ENCODE assay signal across 31 mouse cellular contexts in genomic region chr5:31046416-31046815, GRCm38 (mm10). TPM values are rescaled to one million over a fixed set of nuclear protein-coding genes. Genes with fewer than 3 reads are reported as not detected.
DNase-seq lines count a peak whose midpoint lies in the region; ATAC-seq and TF ChIP-seq lines count a peak whose summit lies in the region.
"Had no signal": no experiment of that assay in that cellular context is flagged by ENCODE, and none has a peak within 500 bp of the region (broad histone marks: within the 10 kb centered on the region; RNA-seq: fewer than 3 reads in every experiment).

No protein-coding gene starts in this region.

- in situ Hi-C loops in CH12.LX (cut with MboI; ENCODE audit: low pct_ligation_motif_present, low pct_unique_long_range_greater_than_20kb, low sequenced_read_pairs): no loop called here

- dilution Hi-C loops in CH12.LX (cut with MboI; ENCODE audit: extremely low pct_ligation_motif_present, extremely low pct_unique_long_range_greater_than_20kb, low sequenced_read_pairs): no loop called here

- H3K36me3 ChIP-seq in intestine, embryonic 16.5 days (ENCODE audit: control insufficient read depth, insufficient read depth, low read length): no peaks in the 10 kb centered on the region; the same call in 1 of the 2 replicates
- H3K36me3 ChIP-seq in intestine, embryonic 15.5 days: peaks cover 4% of the 10 kb centered on the region
- peaks cover 22 to 40% of the 10 kb centered on the region in 2 experiments for H3K36me3 ChIP-seq in CH12.LX (replicated peaks in 1 of 2; ENCODE audit: control insufficient read depth in 1 of 2, insufficient read depth in 1 of 2, low read length in 1 of 2)
- peaks cover 26% of the 10 kb centered on the region for H3K36me3 ChIP-seq in intestine, postnatal 0 days (ENCODE audit: control insufficient read depth, insufficient read depth)

- no peaks in the 10 kb centered on the region for H3K27me3 ChIP-seq in intestine, embryonic 16.5 days (replicated peaks; ENCODE audit: control insufficient read depth, insufficient read depth, low read length)
- no peaks in the 10 kb centered on the region for H3K27me3 ChIP-seq in intestine, embryonic 15.5 days (replicated peaks)
- H3K27me3 ChIP-seq in CH12.LX (replicated peaks): no peaks in the 10 kb centered on the region
- no peaks in the 10 kb centered on the region for H3K27me3 ChIP-seq in intestine, postnatal 0 days (replicated peaks; ENCODE audit: control insufficient read depth, insufficient read depth, low read length)
- H3K27me3 ChIP-seq: embryonic facial prominence, embryonic 13.5 days; embryonic facial prominence, embryonic 15.5 days; forebrain, embryonic 13.5 days; forebrain, embryonic 15.5 days; Patski had no signal

- H3K79me2 ChIP-seq in CH12.LX (replicated peaks; ENCODE audit: control insufficient read depth, extremely low read depth, insufficient read depth, poor library complexity, severe bottlenecking): peaks cover 3% of the 10 kb centered on the region; the same call in 1 of the 2 replicates

- H3K4me2 ChIP-seq in intestine, embryonic 16.5 days (ENCODE audit: low read depth, low read length): 0 out of 2 replicates have a peak overlapping the region, but pooled peaks have one; percentile 84
- no peak overlapping the region for H3K4me2 ChIP-seq in intestine, embryonic 15.5 days (replicated peaks)
- H3K4me2 ChIP-seq in CH12.LX (ENCODE audit: insufficient read depth, low read depth, poor library complexity, severe bottlenecking): no peak overlapping the region
- H3K4me2 ChIP-seq in intestine, postnatal 0 days (replicated peaks; ENCODE audit: low read depth): peak overlapping the region; percentile 83; the same call in 1 of the 2 replicates

- no peak for TF ChIP-seq EP300 in CH12.LX (IDR thresholded peaks at IDR 0.05; ENCODE audit: low read length)

- no peak overlapping the region for H3K9ac ChIP-seq in intestine, embryonic 16.5 days (ENCODE audit: low read depth, low read length)
- H3K9ac ChIP-seq in intestine, embryonic 15.5 days: no peak overlapping the region
- H3K9ac ChIP-seq in CH12.LX (ENCODE audit: insufficient read depth, low read depth): 0 out of 2 replicates have a peak overlapping the region, but pooled peaks have one; percentile 68
- H3K9ac ChIP-seq in intestine, postnatal 0 days (ENCODE audit: low read depth, low read length): no peak overlapping the region
- H3K9ac ChIP-seq: embryonic facial prominence, embryonic 15.5 days; forebrain, embryonic 15.5 days; forebrain, postnatal 0 days had no signal

- DNase-seq in CH12.LX (ENCODE audit: extremely low read depth): no peak
- DNase-seq in fat pad, adult 2 months (ENCODE audit: extremely low read depth, low read depth, low spot score): peak; percentile 95
- DNase-seq in heart, adult 8-10 months (ENCODE audit: low spot score): no peak
- no peak for DNase-seq in kidney, adult 9 months
- DNase-seq: adrenal gland, adult 2 months; adrenal gland, postnatal 10 days; adrenal gland, postnatal 25 days; B cell, adult 2 months; cerebellum, adult 11 months; cerebellum, adult 18-20 months; cerebellum, adult 8-10 months; cerebellum, adult 9-11 months; cerebellum, postnatal 25 days; forebrain, postnatal 0 days had no signal

- no peak for TF ChIP-seq RAD21 in CH12.LX (IDR thresholded peaks at IDR 0.05; ENCODE audit: low read depth, low read length)

- peaks cover 6% of the 10 kb centered on the region; the same call in 1 of the 2 replicates for H3K4me1 ChIP-seq in intestine, embryonic 16.5 days (ENCODE audit: control insufficient read depth, insufficient read depth, low read length)
- H3K4me1 ChIP-seq in intestine, embryonic 15.5 days (replicated peaks): no peaks in the 10 kb centered on the region
- H3K4me1 ChIP-seq in CH12.LX (ENCODE audit: control insufficient read depth in 1 of 2, insufficient read depth in 2 of 2): peaks cover 0 to 22% of the 10 kb centered on the region in 2 experiments; a peak in 2 of 4 replicates
- no peaks in the 10 kb centered on the region for H3K4me1 ChIP-seq in intestine, postnatal 0 days (replicated peaks; ENCODE audit: control insufficient read depth, insufficient read depth, low read length)
- H3K4me1 ChIP-seq: embryonic facial prominence, embryonic 15.5 days had no signal

- H3K9me3 ChIP-seq in intestine, embryonic 16.5 days (ENCODE audit: control insufficient read depth, low read length): no peaks in the 10 kb centered on the region
- no peaks in the 10 kb centered on the region for H3K9me3 ChIP-seq in intestine, embryonic 15.5 days
- H3K9me3 ChIP-seq in CH12.LX (replicated peaks; ENCODE audit: low read length): no peaks in the 10 kb centered on the region
- H3K9me3 ChIP-seq in intestine, postnatal 0 days (ENCODE audit: control insufficient read depth): no peaks in the 10 kb centered on the region
- H3K9me3 ChIP-seq: embryonic facial prominence, embryonic 13.5 days; embryonic facial prominence, embryonic 15.5 days; forebrain, embryonic 13.5 days; forebrain, embryonic 15.5 days; G1E had no signal

- no peak for TF ChIP-seq CTCF in CH12.LX (conservative IDR thresholded peaks at IDR 0.05 in 1 of 2, IDR thresholded peaks at IDR 0.05 in 1 of 2; ENCODE audit: low read depth in 2 of 2, low read length in 2 of 2)
- TF ChIP-seq CTCF in intestine, postnatal 0 days (IDR thresholded peaks at IDR 0.05; ENCODE audit: low read depth): no peak

- H3K27ac ChIP-seq in intestine, embryonic 16.5 days (ENCODE audit: low read length): no peak overlapping the region
- no peak overlapping the region for H3K27ac ChIP-seq in intestine, embryonic 15.5 days
- no peak overlapping the region for H3K27ac ChIP-seq in CH12.LX (ENCODE audit: insufficient read depth, low read depth)
- no peak overlapping the region for H3K27ac ChIP-seq in intestine, postnatal 0 days (ENCODE audit: low read depth, low read length)
- H3K27ac ChIP-seq: embryonic facial prominence, embryonic 13.5 days; embryonic facial prominence, embryonic 15.5 days; forebrain, embryonic 13.5 days; forebrain, embryonic 15.5 days had no signal

- WGBS in intestine, embryonic 16.5 days: 91% methylated on average over 6 of the region's 6 CpGs
- 87% methylated on average over 6 of the region's 6 CpGs for WGBS in intestine, embryonic 15.5 days
- WGBS in intestine, postnatal 0 days: 85% methylated on average over 6 of the region's 6 CpGs

- no peak overlapping the region for H3K4me3 ChIP-seq in intestine, embryonic 16.5 days (ENCODE audit: low read length)
- no peak overlapping the region for H3K4me3 ChIP-seq in intestine, embryonic 15.5 days (replicated peaks)
- H3K4me3 ChIP-seq in CH12.LX (replicated peaks in 1 of 3; ENCODE audit: low read depth in 2 of 3, low read length in 2 of 3, poor library complexity in 1 of 3): no peak overlapping the region
- H3K4me3 ChIP-seq in intestine, postnatal 0 days (ENCODE audit: low read depth, low read length): no peak overlapping the region
- H3K4me3 ChIP-seq: embryonic facial prominence, embryonic 15.5 days; forebrain, embryonic 13.5 days had no signal

- no peak for ATAC-seq in intestine, embryonic 16.5 days
- no peak for ATAC-seq in intestine, embryonic 15.5 days
- ATAC-seq in intestine, postnatal 0 days: no peak
- ATAC-seq in CD4-positive, CD25-positive, alpha-beta regulatory T cell, adult 4 months: no peak
- ATAC-seq: activated CD4-positive, CD25-positive, alpha-beta regulatory T cell, adult 4 months; forebrain, embryonic 13.5 days; forebrain, embryonic 15.5 days; forebrain, postnatal 0 days; Patski had no signal

- TF ChIP-seq POLR2A in CH12.LX (IDR thresholded peaks at IDR 0.05; ENCODE audit: low read depth, low read length): no peak

RNA-seq across cellular contexts. Expression of gene Atraid, which starts 1.7 kb away (rescaled TPM):
- 180 and 190 TPM in 2 replicates for polyA plus RNA-seq in intestine, embryonic 16.5 days (2015; fragmentation: Nextera tagmentation; extraction: Ambion mirVana)
- polyA plus RNA-seq in intestine, embryonic 15.5 days (2015; fragmentation: Nextera tagmentation; extraction: Ambion mirVana): 164 and 171 TPM in 2 replicates
- total RNA-seq in CH12.LX (2012; rRNA removed) (48.8 and 58.0 TPM in 2 replicates), CH12.LX (2014; rRNA removed) (88.7 TPM in 2 replicates)
- 52.7 and 60.1 TPM in 2 replicates for polyA plus RNA-seq in CH12.LX (2012; ENCODE audit: insufficient read length, low read depth)
- polyA plus RNA-seq in intestine, postnatal 0 days (2015; fragmentation: Nextera tagmentation; extraction: Ambion mirVana): 227 and 250 TPM in 2 replicates
- polyA plus RNA-seq in CD4-positive, CD25-positive, alpha-beta regulatory T cell, adult 4 months (2017; shearing (Covaris generic)): 10 to 100 TPM; 80.7 to 89.3 TPM
- total RNA-seq in heart, adult 8-10 months (2022): 10 to 100 TPM; 51.3 to 56.5 (median 53.1) TPM

RNA-seq across cellular contexts. Expression of gene Slc5a6, which starts 2.3 kb away (rescaled TPM):
- polyA plus RNA-seq in intestine, embryonic 16.5 days (2015; fragmentation: Nextera tagmentation; extraction: Ambion mirVana): 18.8 TPM in 2 replicates
- 12.8 and 15.1 TPM in 2 replicates for polyA plus RNA-seq in intestine, embryonic 15.5 days (2015; fragmentation: Nextera tagmentation; extraction: Ambion mirVana)
- total RNA-seq in CH12.LX (2012; rRNA removed) (10.9 and 15.4 TPM in 2 replicates), CH12.LX (2014; rRNA removed) (8.9 and 9.0 TPM in 2 replicates)
- polyA plus RNA-seq in CH12.LX (2012; ENCODE audit: insufficient read length, low read depth): 17.1 and 18.6 TPM in 2 replicates
- polyA plus RNA-seq in intestine, postnatal 0 days (2015; fragmentation: Nextera tagmentation; extraction: Ambion mirVana): 18.0 and 20.0 TPM in 2 replicates
- polyA plus RNA-seq in CD4-positive, CD25-positive, alpha-beta regulatory T cell, adult 4 months (2017; shearing (Covaris generic)): 1 to 10 TPM; 6.5 to 7.9 TPM
- 10 to 100 TPM; 10.8 to 18.8 (median 12.4) TPM for total RNA-seq in heart, adult 8-10 months (2022)

RNA-seq across cellular contexts. Expression of gene Cad, which starts 8.2 kb away (rescaled TPM):
- 16.8 and 18.2 TPM in 2 replicates for polyA plus RNA-seq in intestine, embryonic 16.5 days (2015; fragmentation: Nextera tagmentation; extraction: Ambion mirVana)
- 24.2 and 25.2 TPM in 2 replicates for polyA plus RNA-seq in intestine, embryonic 15.5 days (2015; fragmentation: Nextera tagmentation; extraction: Ambion mirVana)
- total RNA-seq in CH12.LX (2012; rRNA removed) (106 and 135 TPM in 2 replicates), CH12.LX (2014; rRNA removed) (43.1 and 44.3 TPM in 2 replicates)
- polyA plus RNA-seq in CH12.LX (2012; ENCODE audit: insufficient read length, low read depth): 108 and 123 TPM in 2 replicates
- 3.2 and 3.7 TPM in 2 replicates for polyA plus RNA-seq in intestine, postnatal 0 days (2015; fragmentation: Nextera tagmentation; extraction: Ambion mirVana)
- 10 to 100 TPM in 1 of 2 experiments, 1 to 10 TPM in 1; 7.7 to 14.0 TPM for polyA plus RNA-seq in CD4-positive, CD25-positive, alpha-beta regulatory T cell, adult 4 months (2017; shearing (Covaris generic))
- total RNA-seq in heart, adult 8-10 months (2022): 10 to 100 TPM; 13.0 to 17.3 (median 16.3) TPM

RNA-seq across cellular contexts. Expression of gene Dnajc5g, which starts 59.7 kb away (rescaled TPM):
- polyA plus RNA-seq in intestine, embryonic 16.5 days (2015; fragmentation: Nextera tagmentation; extraction: Ambion mirVana): not detected in 2 replicates
- not detected in 2 replicates for polyA plus RNA-seq in intestine, embryonic 15.5 days (2015; fragmentation: Nextera tagmentation; extraction: Ambion mirVana)
- not detected in 2 replicates for total RNA-seq in CH12.LX (2012; rRNA removed)
- total RNA-seq in CH12.LX (2014; rRNA removed): not detected in 2 replicates
- not detected in 2 replicates for polyA plus RNA-seq in CH12.LX (2012; ENCODE audit: insufficient read length, low read depth)
- polyA plus RNA-seq in intestine, postnatal 0 days (2015; fragmentation: Nextera tagmentation; extraction: Ambion mirVana): not detected in 2 replicates
- polyA plus RNA-seq in CD4-positive, CD25-positive, alpha-beta regulatory T cell, adult 4 months (2017; shearing (Covaris generic)): not detected
- total RNA-seq in heart, adult 8-10 months (2022): not detected
- total RNA-seq: adrenal gland, adult 2 months; adrenal gland, postnatal 10 days; adrenal gland, postnatal 25 days; adrenal gland, postnatal 4 days; forebrain, postnatal 0 days; G1E had no signal
- polyA plus RNA-seq: adrenal gland, adult 2 months; brain, embryonic 14.5 days; cortical plate, adult 2 months; embryonic facial prominence, embryonic 11.5 days; embryonic facial prominence, embryonic 13.5 days; embryonic facial prominence, embryonic 15.5 days; erythroblast, embryonic 14.5 days; forebrain, embryonic 11.5 days; forebrain, embryonic 13.5 days; forebrain, embryonic 15.5 days; forebrain, postnatal 0 days; G1E; Patski had no signal

Comparison
In these comparisons a context has a peak if more than half of its experiments do, and no peak if none do; other contexts are left out.
1. H3K4me2 ChIP-seq: peak in intestine, embryonic 16.5 days (single experiment) and intestine, postnatal 0 days (single experiment); none in intestine, embryonic 15.5 days (single experiment) and CH12.LX (single experiment).